Mouse (Mus musculus) c-Kit-positive CD71-positive TER-119-negative erythroid progenitor cells, embryonic 14.5 days (primary cell): ENCODE results near the gene Rims3.
A peak's percentile ranks its signal among the peaks of the same experiment; 100 is the strongest.

Experiments
- DNase-seq: peaks from one replicate; pipeline ENCODE4 v3.0.0-alpha.2; 2013; ENCODE audit warnings: low read depth

Gene Rims3

GRCm38 (mm10) chr4:120850946-120851345 is 3.7 kb upstream of the Rims3 start:
- DNase-seq: peak; percentile 59

- DNase-seq: no peak
Measured at GRCm38 (mm10) chr4:120855360-120856060, 894 bp downstream of the Rims3 start.

DNA sequence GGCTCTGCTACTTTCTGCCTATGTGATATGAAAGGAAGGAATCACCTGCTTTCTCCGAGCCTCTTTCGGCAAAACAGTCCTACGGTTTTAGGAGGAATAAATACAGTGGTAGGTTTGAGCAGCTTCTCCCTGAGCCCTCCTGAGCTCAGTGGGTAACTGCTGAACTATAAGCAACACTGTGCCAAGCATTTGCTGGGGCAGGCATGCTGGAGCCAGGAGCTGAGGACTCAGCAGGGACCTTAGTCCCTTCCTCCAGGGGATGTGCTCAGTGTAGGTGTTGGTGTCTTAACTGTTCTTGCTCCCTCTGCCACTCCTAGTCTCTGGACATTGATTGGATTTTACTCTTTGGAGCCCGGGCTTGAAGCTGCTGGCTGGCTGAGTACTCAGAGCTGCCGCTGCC is 1.8 kb downstream of the Rims3 start:
- no peak for DNase-seq

- DNase-seq: no peak
Measured at GRCm38 (mm10) chr4:120859865-120860264, 5.2 kb downstream of the Rims3 start.

GRCm38 (mm10) chr4:120866211-120866610 is 11.6 kb downstream of the Rims3 start:
- DNase-seq: no peak

DNA sequence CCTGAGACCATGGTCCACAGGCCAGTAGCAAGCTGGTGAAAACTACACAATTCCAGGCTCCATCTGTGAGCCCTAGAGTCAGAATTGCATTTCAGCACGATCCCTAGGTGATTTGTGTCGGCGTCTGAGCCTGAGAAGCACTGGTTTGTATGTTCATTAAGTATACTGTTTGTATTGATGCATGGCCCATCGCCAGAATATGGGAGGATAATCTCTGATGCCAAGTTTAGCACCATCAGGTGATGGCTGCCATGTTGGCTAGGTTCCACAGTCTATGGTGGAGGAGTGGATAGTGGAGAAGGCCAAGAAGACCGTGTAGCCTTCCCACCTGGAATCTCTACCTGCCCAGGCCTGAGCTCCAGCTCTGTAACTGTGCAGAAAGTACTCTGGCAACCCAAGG is 13.6 kb downstream of the Rims3 start:
- DNase-seq: no peak

DNA sequence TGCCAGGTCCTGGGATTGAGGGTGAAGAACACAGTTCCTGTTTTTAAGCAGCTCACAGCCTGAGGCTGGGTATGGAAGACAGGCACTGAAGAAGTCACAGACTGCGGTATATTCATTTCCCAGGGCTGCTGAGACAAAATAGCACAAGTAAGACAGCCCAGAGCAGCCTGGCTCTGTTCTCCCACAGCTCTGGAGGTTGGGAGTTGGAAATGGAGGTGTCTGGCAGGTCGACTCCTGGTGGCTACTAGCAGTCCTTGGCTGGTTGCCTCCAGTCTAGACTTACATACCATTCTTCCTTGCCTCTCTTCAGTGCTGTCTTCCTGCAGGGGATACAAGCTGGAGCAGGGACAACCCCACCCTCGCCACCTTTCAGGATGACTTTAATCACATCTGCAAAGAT is 14.4 kb downstream of the Rims3 start:
- DNase-seq: no peak

DNA sequence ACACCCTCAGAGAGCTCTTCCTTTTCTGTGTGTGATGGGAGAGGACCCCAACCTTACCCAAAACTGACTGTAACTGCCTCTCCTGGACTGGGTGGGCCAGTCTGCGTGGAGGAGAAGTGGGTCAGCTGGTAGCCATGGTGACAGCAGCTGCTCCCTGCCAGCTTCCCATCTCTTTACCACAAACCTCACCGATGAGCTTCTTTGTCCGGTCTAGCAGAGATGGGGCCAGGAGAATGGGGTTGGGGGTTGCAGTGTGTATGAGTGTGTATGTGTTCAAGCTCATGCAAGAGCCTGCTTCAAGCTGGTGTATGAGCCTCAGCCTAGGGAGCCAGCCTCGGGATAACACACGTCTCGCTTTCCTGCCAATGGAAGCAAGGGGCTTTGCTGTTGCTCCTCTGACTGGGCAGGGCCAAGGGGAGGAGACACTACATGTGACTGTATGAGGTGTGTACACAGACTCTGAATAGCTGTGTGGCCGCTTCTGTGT is 15.7 kb downstream of the Rims3 start:
- DNase-seq: no peak

GRCm38 (mm10) chr4:120875961-120876360 is 21.3 kb downstream of the Rims3 start:
- DNase-seq: no peak

DNA sequence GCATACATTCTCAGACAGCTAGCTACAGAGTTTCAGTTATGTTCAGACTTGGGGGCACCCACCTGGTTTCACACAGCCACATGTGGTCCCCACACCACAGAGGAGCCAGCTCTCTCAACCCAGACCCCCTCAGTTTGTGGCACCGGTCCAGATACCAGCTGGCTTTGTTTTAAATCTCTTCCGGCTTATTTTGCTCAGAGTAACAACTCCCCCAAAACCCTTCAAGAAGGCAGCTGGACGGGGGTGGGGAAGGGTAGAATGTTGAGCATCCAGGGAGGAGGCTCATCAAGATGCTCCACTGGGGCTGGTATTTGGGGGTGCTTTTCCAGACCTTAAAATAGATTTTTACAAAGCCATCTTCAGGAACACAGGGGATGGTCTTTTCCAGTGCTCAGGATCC is 24.1 kb downstream of the Rims3 start:
- no peak for DNase-seq

- DNase-seq: no peak
Measured at GRCm38 (mm10) chr4:120879386-120879785, 24.8 kb downstream of the Rims3 start.

GRCm38 (mm10) chr4:120880731-120881432 is 26.3 kb downstream of the Rims3 start:
- no peak for DNase-seq

DNA sequence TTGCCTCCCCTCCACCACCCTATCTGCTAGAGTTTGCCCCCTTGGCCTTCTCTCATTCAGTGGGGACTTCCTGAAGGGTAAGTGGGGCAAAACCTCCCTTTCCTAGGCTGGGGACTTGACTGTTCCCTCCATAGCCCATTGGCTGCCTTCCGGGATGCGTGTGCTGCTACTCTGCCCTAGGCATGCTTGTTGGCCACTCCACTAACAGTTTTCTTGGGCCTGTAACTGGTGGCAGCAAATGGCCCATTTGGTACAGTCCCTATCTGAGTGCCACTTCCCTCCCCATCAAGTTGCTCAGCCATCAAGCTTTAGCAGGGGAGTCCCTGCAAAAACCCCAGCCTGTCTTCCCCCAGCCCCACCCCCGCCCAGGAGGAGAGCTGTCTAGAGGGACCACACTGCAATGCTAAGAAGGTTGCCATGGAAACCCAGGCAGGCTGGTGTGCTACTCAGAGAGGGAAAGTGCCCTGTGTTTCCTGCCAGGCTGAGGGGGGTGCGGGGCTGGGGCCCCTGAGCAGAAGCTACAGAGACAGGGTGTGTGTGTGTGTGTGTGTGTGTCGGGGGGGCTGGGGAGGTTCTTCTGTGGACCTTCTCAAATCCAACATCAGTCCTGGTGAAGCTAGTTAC is 27.5 kb downstream of the Rims3 start:
- no peak for DNase-seq

- no peak for DNase-seq
Measured at GRCm38 (mm10) chr4:120885208-120886120, 30.8 kb downstream of the Rims3 start.

- no peak for DNase-seq
Measured at GRCm38 (mm10) chr4:120886131-120886530, 31.5 kb downstream of the Rims3 start.

DNA sequence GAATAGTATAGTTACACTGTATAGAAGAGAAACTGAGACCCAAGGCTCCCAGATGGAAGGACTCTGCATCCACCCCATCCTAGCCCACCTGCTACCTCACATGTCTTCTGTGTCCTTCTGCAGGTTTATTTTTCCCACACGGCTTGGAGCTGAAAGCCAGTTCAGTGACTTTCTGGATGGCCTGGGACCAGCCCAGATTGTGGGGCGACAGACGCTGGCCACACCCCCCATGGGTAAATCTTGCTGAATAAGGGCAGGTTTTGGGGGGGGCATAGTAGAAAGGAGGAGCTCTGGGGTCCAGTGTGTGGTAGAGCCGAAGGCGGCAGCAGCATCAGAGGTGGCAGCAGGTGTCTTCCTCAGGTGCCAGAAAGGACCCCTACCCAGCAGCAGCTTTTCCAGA is 32.2 kb downstream of the Rims3 start:
- no peak for DNase-seq

DNA sequence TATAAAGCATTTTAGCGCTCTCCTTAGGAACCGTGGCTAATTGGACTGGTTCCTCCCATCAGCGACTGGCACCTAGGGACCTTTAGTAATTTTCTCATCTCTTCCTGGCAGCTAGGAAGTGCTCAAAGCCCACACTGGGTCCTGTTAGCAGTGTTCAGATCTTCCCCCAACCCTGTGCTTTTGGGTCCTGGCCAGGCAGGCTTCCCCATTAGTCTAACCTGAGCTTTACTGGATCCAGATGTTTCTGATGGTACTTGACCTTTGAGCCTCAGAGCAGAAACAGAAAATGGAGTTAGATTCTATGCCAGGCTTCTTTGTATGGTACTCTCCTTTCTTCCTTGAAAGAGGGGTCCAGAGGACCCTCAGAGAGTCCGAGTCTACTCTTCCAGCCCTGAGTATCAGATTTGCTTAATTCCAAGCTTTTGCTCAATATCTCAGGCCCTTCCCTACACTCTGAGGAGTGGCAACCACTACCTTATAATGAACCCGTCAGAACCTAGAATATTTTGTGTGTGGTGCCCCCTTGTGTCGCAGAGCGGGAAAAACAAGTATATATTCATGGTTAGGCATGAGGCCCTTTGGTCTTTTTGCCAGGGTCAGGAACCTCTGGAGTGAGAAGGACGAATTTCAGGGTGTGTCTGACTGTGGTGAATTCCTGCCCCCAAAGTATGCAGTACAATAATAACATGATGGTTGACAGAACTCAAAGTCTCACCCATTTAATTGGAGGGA is 32.9 kb downstream of the Rims3 start:
- DNase-seq: peak; percentile 34

DNA sequence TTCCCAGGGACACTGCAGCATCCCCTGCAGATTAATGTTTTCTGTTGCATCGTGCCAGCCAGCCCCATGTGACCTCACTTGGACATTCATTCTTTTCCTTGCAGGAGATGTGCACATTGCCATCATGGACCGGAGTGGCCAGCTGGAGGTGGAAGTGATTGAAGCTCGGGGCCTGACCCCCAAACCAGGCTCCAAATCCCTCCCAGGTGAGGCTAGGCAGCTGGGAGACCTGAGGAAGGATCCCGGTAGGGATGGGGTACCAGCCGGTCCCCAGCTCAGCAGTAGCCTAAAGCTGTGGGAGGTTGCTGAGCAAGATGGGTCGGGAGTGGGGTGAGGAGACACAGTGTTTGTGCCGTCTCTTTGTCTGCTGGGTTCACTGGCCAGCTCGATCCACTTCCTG is 34.3 kb downstream of the Rims3 start:
- no peak for DNase-seq

GRCm38 (mm10) chr4:120890754-120891440 is 36.3 kb downstream of the Rims3 start:
- DNase-seq: no peak

- DNase-seq: no peak
Measured at GRCm38 (mm10) chr4:120891960-120892359, 37.3 kb downstream of the Rims3 start.

- no peak for DNase-seq
Measured at GRCm38 (mm10) chr4:120892516-120892915, 37.9 kb downstream of the Rims3 start.
